Mouse (Mus musculus): Measurements from ENCODE around the gene Gmpr2.

Gene Gmpr2

GRCm38 (mm10) chr14:55671833-55672740, at the start of gene Gmpr2, which contains the start of gene Nedd8:
TSS of gene Gmpr2 (plus strand) at chr14:55671941.
TSS of gene Nedd8 (minus strand) at chr14:55672124.
- DNase-seq (ENCODE audit: low spot score), result peak; percentile 97

DNA sequence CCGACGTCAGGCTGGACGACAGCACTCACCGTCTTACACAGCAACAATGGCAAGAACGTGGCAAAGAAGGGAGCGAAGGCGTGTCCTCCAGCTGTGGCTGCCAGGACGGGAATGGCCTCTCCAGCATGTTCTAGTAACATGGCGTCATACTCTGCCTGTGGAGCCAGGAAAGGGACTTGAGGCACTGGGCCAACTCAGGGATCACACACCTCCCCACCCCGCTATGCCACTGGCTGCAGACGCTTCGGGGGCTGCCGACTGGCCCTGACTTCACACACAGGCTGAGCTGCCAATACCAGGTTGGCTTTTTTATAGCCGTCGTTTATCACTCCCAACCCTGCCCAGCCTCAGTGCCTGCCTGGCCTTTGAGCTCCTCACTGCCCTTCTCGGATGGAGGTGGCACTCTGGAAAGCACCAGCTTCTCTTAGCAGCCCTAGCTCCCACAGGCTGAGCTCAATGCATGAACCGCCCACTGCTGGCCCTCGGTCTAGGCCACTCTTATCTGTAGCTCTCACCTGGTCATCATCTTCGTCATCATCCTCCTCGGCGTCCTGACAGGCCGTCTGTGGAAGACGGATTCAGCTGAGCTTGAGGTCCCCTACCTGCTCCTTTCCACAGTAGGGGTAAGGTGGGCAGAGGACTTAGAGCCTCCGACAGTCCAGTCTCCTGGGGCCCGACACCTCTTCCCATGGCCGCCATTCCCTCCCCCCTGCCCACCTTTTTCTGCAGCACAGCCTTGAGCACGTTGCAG, 43.5 kb upstream of the Gmpr2 start:
- no peak for DNase-seq (ENCODE audit: low spot score)

DNA sequence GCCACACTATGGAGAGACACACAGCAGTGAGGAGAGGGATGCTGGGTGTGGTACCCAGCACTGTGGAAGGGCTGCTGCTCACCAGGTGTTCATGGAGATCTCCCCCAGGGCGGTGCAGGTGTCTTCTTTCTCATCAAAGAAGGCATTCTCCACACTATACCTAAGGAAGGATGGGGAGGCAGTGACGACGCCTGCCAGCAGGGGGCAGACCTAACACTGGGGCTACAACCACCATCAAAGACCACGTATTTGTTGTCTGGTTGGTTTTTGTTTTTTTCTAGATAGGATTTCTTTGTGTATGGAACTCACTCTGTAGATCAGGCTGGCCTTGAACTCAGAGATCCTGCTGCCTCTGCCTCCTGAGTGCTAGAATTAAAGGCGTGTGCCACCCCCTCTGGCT, 42.4 kb upstream of the Gmpr2 start:
- DNase-seq (ENCODE audit: low spot score), result no peak

DNA sequence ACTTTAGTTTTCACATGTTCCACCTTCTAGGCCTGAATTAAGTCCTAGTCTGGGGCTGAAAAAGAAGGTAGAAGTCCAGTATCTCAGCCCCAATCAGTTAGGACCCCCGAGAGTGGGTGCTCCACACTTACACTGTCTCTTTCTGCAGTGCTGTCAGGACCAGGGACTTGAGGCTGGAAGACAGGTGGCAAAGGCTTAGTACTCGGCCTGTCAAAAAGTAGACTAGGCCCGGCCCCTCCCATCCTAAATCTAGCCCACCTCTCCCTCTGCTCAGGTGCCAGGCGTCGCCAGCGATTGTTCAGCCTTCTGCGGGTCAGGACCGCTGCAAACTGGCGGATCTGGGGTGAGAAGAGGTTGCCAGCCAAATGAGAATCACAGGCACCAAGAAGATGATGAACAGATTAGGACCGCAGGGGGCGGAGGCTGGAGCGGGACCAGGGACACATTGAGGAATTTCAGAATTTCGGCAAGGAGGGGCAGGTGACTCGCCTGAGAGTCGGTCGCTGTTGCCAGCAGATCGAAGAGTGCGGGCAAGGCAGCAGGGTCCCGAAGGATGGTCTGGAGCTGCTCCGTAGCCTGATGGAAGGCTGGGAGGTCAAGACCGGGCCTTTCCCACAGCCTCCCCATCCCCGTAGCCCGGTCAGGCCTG, 36.7 kb upstream of the Gmpr2 start:
- DNase-seq (ENCODE audit: low spot score), result no peak

GRCm38 (mm10) chr14:55635523-55636007, 36.2 kb upstream of the Gmpr2 start, which contains the start of gene Ipo4:
TSS of gene Ipo4 (minus strand) at chr14:55635957.
- peak; percentile 87 for DNase-seq (ENCODE audit: low spot score)

- no peak for DNase-seq (ENCODE audit: low spot score)
Observed at GRCm38 (mm10) chr14:55637795-55638194, 33.9 kb upstream of the Gmpr2 start, which contains the start of gene Gm49378. TSS of gene Gm49378 (minus strand) at chr14:55637895.

GRCm38 (mm10) chr14:55640816-55641215, 30.9 kb upstream of the Gmpr2 start:
- no peak for DNase-seq (ENCODE audit: low spot score)

- DNase-seq (ENCODE audit: low spot score), result no peak
Observed at GRCm38 (mm10) chr14:55641291-55641690, 30.4 kb upstream of the Gmpr2 start.

GRCm38 (mm10) chr14:55642679-55643059, 29.1 kb upstream of the Gmpr2 start:
- DNase-seq (ENCODE audit: low spot score), result no peak

DNA sequence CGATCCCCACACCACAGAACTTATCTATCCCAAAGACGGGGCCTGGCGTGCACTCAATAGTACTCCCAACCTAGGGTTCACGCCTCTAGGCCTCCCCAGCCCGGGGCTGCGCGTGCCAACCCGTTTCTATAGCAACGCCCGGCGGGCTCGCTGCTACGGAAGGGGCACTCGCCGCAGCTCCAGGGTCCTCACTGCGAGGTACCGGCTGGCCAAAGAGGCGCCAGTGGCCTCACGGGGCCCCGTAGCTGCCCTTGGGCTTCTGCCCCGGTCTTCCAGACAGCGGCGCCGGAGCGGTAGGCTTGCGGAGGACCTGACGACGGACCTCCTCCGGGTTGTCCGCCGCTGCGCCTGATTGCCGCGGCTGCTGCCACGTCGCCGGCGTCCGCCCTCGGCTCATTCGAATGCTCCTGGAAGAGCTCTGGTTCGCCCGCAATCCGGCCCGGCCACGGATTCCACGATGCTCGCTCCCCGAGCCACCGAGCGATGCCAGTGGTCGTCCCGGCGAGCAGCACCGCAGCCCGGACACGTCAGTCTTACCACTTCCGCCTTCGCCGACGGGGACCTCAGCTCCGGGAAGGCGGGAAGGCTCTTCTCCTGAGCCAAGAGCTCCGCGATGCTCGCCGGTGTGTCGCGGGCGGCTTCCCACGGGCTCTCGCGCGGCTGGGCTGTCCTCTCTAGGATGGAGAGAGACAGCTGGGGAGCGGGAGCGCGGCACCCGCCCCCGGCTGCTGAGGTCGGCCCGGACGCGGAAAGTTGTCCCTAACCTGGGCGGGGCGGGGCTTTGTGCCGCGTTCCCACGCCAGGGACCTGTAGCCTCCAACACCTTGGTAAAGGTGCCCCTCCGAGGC, 28.5 kb upstream of the Gmpr2 start, which contains the start of gene Tm9sf1:
Gene Tm9sf1 (minus strand): TSS at position 747 of the 848 bp plus-strand sequence.
- peak; percentile 93 for DNase-seq (ENCODE audit: low spot score)

- peak; percentile 36 for DNase-seq (ENCODE audit: low spot score)
Observed at GRCm38 (mm10) chr14:55644261-55644888, 27.4 kb upstream of the Gmpr2 start.

GRCm38 (mm10) chr14:55649884-55650283, 21.9 kb upstream of the Gmpr2 start, which contains the start of gene Tssk4:
TSS of gene Tssk4 (plus strand) at chr14:55650184.
- DNase-seq (ENCODE audit: low spot score), result no peak

GRCm38 (mm10) chr14:55651528-55651927, 20.2 kb upstream of the Gmpr2 start:
- no peak for DNase-seq (ENCODE audit: low spot score)

- no peak for DNase-seq (ENCODE audit: low spot score)
Observed at GRCm38 (mm10) chr14:55656935-55657334, 14.8 kb upstream of the Gmpr2 start.

DNA sequence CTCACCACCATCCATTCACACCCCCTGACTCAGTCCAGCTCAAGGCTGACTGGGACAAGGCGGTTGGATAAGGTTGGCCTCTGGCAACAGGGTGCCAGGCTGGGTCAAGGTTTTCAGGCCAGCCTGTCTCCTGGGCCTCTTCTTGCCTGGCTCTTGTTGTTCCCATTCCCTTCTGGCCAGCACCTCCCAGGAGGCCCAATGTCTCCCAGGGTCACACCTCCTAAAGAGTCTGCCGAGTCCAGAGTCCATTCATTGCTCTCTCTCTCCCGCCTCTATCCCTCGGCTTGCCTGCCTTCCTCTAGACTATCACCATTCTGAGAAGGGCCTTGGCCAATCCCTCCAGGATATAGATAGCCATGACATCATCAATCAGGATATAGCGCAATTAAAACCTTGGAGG, 13.7 kb upstream of the Gmpr2 start:
- peak; percentile 52 for DNase-seq (ENCODE audit: low spot score)

DNA sequence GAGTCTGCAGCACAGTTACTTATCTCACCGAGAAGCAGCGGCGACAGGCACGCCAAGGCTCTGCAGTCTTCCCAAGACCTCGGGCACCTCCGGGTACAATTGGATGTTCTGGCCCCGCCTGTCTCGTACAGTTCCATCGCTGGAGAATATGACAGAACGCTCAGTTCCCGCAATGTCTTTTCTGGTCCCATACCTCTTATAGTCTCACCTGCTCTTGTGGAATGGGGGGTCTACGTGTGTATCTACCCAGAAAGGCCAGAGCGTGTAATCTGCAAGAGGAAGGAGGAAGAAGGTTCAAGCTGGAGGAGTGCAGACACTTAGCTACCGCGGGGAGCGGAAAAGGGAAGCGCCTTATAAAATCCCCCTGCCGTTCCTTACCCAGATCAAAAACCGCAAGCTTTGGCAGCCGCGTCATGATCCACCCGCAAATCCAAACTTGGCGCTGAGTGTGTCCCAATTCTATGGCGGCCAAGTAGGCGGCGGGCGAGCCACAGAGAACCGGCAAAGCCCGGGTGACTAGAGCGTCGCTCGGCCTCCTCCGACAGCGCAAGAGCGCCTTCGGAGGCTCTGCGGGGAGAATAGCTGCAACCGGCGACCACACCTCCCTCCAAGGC, 11.7 kb upstream of the Gmpr2 start, which contains the start of gene Mdp1:
Gene Mdp1 (minus strand): TSS at position 549 of the 614 bp plus-strand sequence.
- DNase-seq (ENCODE audit: low spot score), result peak; percentile 85

DNA sequence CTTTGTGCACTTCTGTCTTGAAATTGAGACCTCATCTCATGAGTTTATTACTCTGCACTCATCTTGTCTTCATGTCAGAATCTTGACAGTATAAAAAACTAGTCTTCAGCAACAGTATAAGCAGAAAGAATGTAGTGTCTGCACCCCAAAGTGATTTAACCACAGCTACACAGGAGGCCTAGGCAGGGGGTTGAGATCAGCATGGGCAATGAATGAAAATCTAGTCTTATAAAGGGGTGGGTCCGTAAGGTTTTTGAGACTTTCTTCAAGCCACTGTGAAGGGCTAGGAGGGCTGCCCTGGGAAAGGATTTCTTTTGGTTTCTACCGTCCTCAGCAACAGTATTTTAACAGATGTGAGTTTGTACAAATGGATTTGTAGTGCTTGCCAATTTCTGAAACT, 11.1 kb upstream of the Gmpr2 start:
- DNase-seq (ENCODE audit: low spot score), result no peak

DNA sequence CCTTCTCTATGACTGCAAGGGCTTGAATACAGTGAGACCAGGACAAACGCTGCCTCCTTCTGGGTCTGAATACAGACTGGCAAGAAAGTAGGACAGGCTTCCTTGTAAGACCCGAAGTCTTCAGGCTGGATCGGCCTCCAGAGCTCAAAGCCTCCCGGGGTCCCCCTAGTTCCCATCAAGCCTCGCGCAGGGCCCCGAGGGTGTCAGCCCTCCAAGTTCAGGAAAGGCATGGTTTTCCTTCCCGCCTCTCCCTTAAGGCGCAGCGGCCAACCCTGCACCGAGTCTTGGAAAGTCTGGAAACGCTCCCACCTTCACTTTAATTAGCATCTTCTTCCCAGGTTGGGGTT, 282 bp upstream of the Gmpr2 start:
- DNase-seq (ENCODE audit: low spot score), result no peak

DNA sequence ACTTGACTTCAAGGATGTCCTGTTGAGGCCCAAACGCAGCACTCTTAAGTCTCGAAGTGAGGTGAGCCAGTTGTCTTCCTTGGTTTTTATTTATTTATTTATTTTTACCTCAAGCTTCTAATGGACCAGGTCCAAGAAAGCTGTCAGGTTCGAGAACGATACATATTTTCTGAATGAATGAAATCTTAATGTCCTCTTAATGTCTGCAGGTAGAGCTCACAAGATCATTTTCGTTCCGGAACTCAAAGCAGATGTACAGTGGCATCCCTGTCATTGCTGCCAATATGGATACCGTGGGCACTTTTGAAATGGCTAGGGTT, 960 bp downstream of the Gmpr2 start:
- no peak for DNase-seq (ENCODE audit: low spot score)

DNA sequence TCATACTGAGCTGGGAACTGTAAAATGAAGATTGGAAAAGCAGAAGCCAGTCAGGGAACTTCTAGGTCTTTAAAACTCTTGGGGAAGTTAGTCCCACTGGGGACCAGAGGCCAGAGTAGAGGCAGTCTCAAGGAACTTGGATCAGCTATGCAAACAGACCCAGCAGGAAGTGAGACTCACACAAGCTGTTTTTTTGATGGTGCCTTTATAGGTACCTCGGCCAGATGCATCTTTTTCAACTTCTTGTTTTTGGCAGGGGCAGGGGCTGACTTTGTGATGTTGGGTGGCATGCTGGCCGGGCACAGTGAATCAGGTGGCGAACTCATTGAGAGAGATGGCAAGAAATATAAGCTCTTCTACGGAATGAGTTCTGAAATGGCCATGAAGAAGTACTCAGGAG, 5.9 kb downstream of the Gmpr2 start:
- no peak for DNase-seq (ENCODE audit: low spot score)

Data from yolk sac, embryonic 10.5 days (tissue).